Mouse (Mus musculus) kidney, adult 2 months (tissue): ENCODE measurements around the gene Atad3a. TPM values are rescaled to one million over a fixed set of nuclear protein-coding genes. Genes with fewer than 3 reads are reported as not detected.
A peak's percentile ranks its signal among the peaks of the same experiment; 100 is the strongest.

ENCODE experiments used
- DNase-seq: peaks from one replicate; pipeline ENCODE4 v3.0.0; 2021
- H3K27ac ChIP-seq: fragments of 200-500 bp; 2 replicates; pipeline ENCODE4 v1.5.1; 2012; ENCODE audit warnings: low read depth, low read length, control low read depth, inconsistent platforms; ENCODE audit not compliant: insufficient read depth
- H3K27me3 ChIP-seq: fragments of 200-500 bp; replicated peaks from 2 replicates; pipeline ENCODE4 v1.6.1; 2012; ENCODE audit warnings: mild to moderate bottlenecking, moderate library complexity, low read length, inconsistent platforms; ENCODE audit not compliant: control insufficient read depth, insufficient read depth
- H3K36me3 ChIP-seq: fragments of 200-500 bp; 2 replicates; pipeline ENCODE4 v1.6.1; 2012; ENCODE audit warnings: mild to moderate bottlenecking, moderate library complexity, low read length, inconsistent platforms; ENCODE audit not compliant: control insufficient read depth, insufficient read depth
- H3K4me1 ChIP-seq: fragments of 200-500 bp; 2 replicates; pipeline ENCODE4 v1.6.1; 2011; ENCODE audit warnings: low read length; ENCODE audit not compliant: control insufficient read depth, insufficient read depth
- H3K4me3 ChIP-seq: fragments of 200-500 bp; 2 replicates; pipeline ENCODE4 v1.5.1; 2011; ENCODE audit warnings: mild to moderate bottlenecking, low read depth, low read length, control low read depth; ENCODE audit not compliant: insufficient read depth
- CTCF ChIP-seq: fragments of 200-500 bp; conservative IDR thresholded peaks from 2 replicates; pipeline ENCODE4 v1.5.1; 2011; ENCODE audit warnings: low read depth, mild to moderate bottlenecking, control low read depth, low read length, moderate library complexity, mixed read lengths; ENCODE audit not compliant: insufficient read depth, insufficient read length
- POLR2A ChIP-seq: fragments of 200-500 bp; IDR thresholded peaks from one replicate; pipeline ENCODE4 v1.6.1; 2011; ENCODE audit warnings: low read depth, low read length, control low read depth
- WGBS: fragments of 180-500 bp; shearing (Covaris S2); methylation state at CpG from one replicate; pipeline ENCODE4 v1.1.7; 2018; 5-methylcytosine and 5-hydroxymethylcytosine counted together
- polyA plus RNA-seq: library from polyadenylated mRNA; depleted of rRNA; stranded (reverse); fragments of >200 nt; gene quantifications from 2 replicates; pipeline ENCODE4 v1.2.3, GENCODE M21; 2012

Atad3a gene
- polyA plus RNA-seq, 1 experiment, result 130 TPM

- no peak for TF ChIP-seq CTCF
- no peak for TF ChIP-seq POLR2A
- Histone ChIP-seq H3K27ac (no peak overlapping the region), H3K27me3 (no peaks in the 10 kb centered on the region), H3K4me3 (no peak overlapping the region), H3K36me3 (no peaks in the 10 kb centered on the region), H3K4me1 (no peaks in the 10 kb centered on the region; the same call in 1 of the 2 replicates)
- 98% methylated on average over 4 of the region's 4 CpGs for WGBS
- no peak for DNase-seq
These were observed 57.4 kb downstream of the Atad3a start for GRCm38 (mm10) chr4:155703425-155703929.

DNA sequence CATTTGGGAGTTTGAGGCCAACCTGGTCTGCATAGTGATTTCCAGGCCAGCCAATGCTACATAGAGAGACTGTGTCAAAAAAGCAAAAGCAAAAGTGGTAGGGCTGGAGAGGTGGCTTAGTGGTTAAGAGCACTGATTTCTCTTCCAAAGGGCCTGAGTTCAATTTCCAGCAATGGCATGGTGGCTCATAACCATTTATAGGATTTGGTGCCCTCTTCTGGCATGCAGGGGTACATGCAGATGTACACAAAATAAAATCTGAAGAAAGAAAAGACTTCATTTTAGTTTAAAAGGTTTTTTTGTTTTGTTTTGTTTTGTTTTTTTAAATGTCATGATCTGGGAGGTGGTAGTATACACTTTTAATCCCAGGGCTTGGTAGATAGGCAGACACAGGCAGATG, 60.5 kb downstream of the Atad3a start:
- peak; percentile 34; the same call in 1 of the 2 replicates for TF ChIP-seq CTCF
- no peak for TF ChIP-seq POLR2A
- Histone ChIP-seq H3K4me1 (no peaks in the 10 kb centered on the region), H3K4me3 (no peak overlapping the region), H3K36me3 (no peaks in the 10 kb centered on the region), H3K27ac (no peak overlapping the region), H3K27me3 (no peaks in the 10 kb centered on the region)
- DNase-seq, result no peak

DNA sequence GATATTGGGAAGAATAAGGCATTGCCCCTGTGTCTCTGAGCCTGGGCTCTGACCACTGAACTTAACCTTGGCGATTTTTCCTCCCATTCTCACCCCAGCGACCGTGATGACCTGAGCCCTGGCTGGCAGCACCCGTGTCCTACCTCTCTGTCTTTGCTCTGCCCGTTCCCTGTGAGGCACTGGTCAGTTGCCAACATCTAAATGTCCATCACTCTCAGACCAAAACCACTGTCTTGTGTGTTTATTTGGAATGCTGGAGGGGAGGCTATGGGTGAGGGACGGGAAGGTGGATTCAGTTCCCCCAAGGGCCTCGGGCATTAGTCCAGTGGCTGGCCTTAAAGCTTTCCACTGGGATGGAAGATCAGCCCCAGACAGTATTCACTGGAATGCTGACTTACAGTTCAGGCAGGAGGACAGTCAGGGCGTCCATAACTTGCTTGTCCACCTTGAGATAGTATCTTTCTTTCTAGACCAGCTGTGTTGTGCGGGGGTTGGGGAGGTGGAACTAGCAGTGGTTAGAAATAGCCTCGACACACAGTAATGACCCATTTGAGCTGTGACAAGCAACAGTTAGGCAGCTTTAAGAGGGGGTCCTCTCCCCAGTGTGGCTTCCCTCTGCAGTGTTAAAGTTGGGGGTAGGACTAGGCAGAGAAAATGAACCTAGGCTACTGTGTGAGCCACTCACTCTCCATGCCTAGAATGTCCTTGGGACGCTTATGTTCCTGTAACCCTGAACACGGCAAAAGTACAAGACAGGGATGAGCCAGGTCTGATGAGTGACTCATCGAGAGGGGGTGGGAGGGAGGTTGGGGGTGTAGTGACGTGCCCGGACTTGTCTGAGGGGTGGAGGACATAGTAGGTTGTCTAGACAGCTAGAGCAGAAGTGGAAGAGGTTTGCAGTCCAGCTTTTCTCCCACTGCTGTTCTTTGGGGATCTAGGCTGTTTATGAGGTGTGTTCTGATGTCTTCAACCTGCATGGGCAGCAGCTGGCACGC, 64.3 kb downstream of the Atad3a start:
- WGBS, result 71% methylated on average over 16 of the region's 16 CpGs
- TF ChIP-seq CTCF (no peak), POLR2A (no peak)
- Histone ChIP-seq H3K27me3 (no peaks in the 10 kb centered on the region), H3K4me1 (no peaks in the 10 kb centered on the region), H3K36me3 (no peaks in the 10 kb centered on the region), H3K27ac (no peak overlapping the region), H3K4me3 (no peak overlapping the region)
- no peak for DNase-seq

DNA sequence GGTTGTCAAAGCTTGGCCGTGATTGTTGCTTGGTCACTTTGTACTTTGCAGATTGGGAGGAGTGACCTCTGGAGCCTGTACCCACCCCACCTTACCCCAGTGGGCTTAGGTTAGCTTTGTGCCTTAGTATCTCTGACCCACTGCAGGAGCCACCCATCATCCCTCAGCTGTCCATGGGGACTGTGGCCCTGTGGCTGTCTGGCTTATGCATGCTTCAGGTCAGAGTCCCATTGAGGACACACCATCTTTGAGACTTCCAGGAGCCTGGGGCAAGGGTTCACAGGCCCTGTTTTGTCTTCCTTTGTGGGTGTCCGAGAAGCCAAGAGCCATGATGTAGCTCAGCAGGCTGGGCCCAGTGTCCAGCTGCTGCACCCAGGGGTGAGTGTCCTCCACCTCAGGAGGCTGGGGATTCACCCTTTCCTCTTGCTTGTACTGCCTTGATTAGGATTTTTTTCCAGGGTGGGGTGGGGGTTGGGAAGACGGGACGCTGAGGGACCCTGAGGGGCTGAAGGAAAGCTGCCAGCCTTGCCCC, 65.3 kb downstream of the Atad3a start:
- Histone ChIP-seq H3K4me3 (no peak overlapping the region), H3K36me3 (no peaks in the 10 kb centered on the region), H3K4me1 (no peaks in the 10 kb centered on the region), H3K27me3 (no peaks in the 10 kb centered on the region), H3K27ac (no peak overlapping the region)
- TF ChIP-seq POLR2A (no peak), CTCF (no peak)
- 80% methylated on average over 4 of the region's 4 CpGs for WGBS
- no peak for DNase-seq

GRCm38 (mm10) chr4:155694482-155695401, 66.2 kb downstream of the Atad3a start:
- Histone ChIP-seq H3K4me1 (no peaks in the 10 kb centered on the region), H3K27ac (no peak overlapping the region)

DNA sequence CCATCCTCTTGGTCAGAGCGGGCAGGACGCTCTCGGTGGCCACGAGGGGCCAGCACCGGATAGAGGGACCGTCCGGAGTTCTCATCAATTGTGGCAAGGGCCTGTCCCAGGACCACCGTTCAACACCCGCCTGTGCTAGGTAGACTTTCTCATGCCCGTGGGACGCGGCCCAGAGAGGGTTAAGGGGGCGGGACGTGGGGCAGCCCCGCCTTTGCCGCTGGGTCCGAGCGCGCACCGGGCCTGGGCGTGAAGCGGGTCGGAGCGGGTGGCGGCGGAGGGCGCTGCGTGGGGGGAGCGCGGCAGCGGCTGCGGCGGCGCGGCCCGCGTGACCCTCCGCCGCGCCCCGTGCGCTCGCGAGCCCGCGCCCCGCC, 66.8 kb downstream of the Atad3a start, which contains the start of gene Fndc10:
TSS of gene Fndc10 (plus strand) at position 232 of the 371 bp plus-strand sequence.
- peak within 1 kb of the TSS; percentile 61 for H3K4me3 ChIP-seq
- no peaks in the 10 kb centered on the region for H3K36me3 ChIP-seq
- no peak for TF ChIP-seq CTCF
- TF ChIP-seq POLR2A, result no peak
- no peaks in the 10 kb centered on the region for H3K27me3 ChIP-seq
- no peaks in the 10 kb centered on the region for H3K4me1 ChIP-seq
- DNase-seq, result peak; percentile 50
- H3K27ac ChIP-seq, result no peak within 1 kb of the TSS
- WGBS, result 1% methylated on average over 43 of the region's 47 CpGs

More at GRCm38 (mm10) chr4:155694482-155695401, 66.2 kb downstream of the Atad3a start:
- H3K36me3 ChIP-seq, result no peaks in the 10 kb centered on the region
- H3K4me3 ChIP-seq, result peak overlapping the region; percentile 61
- no peaks in the 10 kb centered on the region for H3K27me3 ChIP-seq
- 3% methylated on average over 92 of the region's 92 CpGs for WGBS
- DNase-seq, result peak; percentile 55
- no peak for TF ChIP-seq POLR2A
- no peak for TF ChIP-seq CTCF
